Mouse (Mus musculus) heart, embryonic 14.5 days (tissue): ENCODE results near the gene Inpp5d. TPM values are rescaled to one million over a fixed set of nuclear protein-coding genes. Genes with fewer than 3 reads are reported as not detected.

Experiments used
- polyA plus RNA-seq: library from polyadenylated mRNA; unstranded; fragments of >200 nt; fragmentation: Nextera tagmentation; extraction: Ambion mirVana; gene quantifications from 2 replicates; pipeline ENCODE4 v1.2.1, GENCODE M21; 2014

The Inpp5d gene
- polyA plus RNA-seq, 1 experiment from 2014 or later: 7.9 TPM

Other genes with a start within 250 kb of the Inpp5d start
- 0.36 TPM in 1 of 2 replicates, not detected in the other for gene Kcnj13, start 225.6 kb upstream of the Inpp5d start, polyA plus RNA-seq
- gene Snorc, start 150.0 kb upstream of the Inpp5d start, polyA plus RNA-seq: not detected in 2 replicates
- gene Neu2, start 110.4 kb upstream of the Inpp5d start, polyA plus RNA-seq: not detected in 2 replicates
- gene Ngef, start 46.4 kb upstream of the Inpp5d start, polyA plus RNA-seq: 0.12 and 0.46 TPM in 2 replicates
- 22.7 and 25.0 TPM in 2 replicates for gene Atg16l1, start 135.6 kb downstream of the Inpp5d start, polyA plus RNA-seq
- gene Sag, start 183.4 kb downstream of the Inpp5d start, polyA plus RNA-seq: 0.97 and 1.1 TPM in 2 replicates
- 24.7 and 29.4 TPM in 2 replicates for gene Dgkd, start 233.0 kb downstream of the Inpp5d start, polyA plus RNA-seq